Mouse (Mus musculus) olfactory bulb, adult 2 months (tissue): Measurements from ENCODE around the gene Fktn.

Experiments used
- CTCF ChIP-seq: fragments of 200-500 bp; IDR thresholded peaks from 2 replicates; pipeline ENCODE4 v1.5.1; 2012; ENCODE audit warnings: low read depth, mild to moderate bottlenecking, low read length, moderate library complexity; ENCODE audit not compliant: insufficient read depth
- POLR2A ChIP-seq: fragments of 200-500 bp; IDR thresholded peaks from 2 replicates; pipeline ENCODE4 v1.6.1; 2012; ENCODE audit warnings: mild to moderate bottlenecking, low read depth, low read length, moderate library complexity; ENCODE audit not compliant: insufficient read depth

- TF ChIP-seq CTCF (no peak), POLR2A (no peak)
Observed at GRCm38 (mm10) chr4:53749831-53750230, 36.0 kb downstream of the Fktn start.
